Mouse (Mus musculus) liver, adult 2 months (tissue): Measurements from ENCODE around the gene Igsf9b. TPM values are rescaled to one million over a fixed set of nuclear protein-coding genes. Genes with fewer than 3 reads are reported as not detected.

Experiments used
- DNase-seq: peaks from one replicate; pipeline ENCODE4 v3.0.0-alpha.2; 2011; ENCODE audit warnings: low read depth, low spot score; ENCODE audit errors: extremely low read depth
- H3K27ac ChIP-seq: fragments of 200-500 bp; replicated peaks from 2 replicates; pipeline ENCODE4 v1.5.1; 2012; ENCODE audit warnings: low read depth, mild to moderate bottlenecking, control low read depth, inconsistent platforms, low read length; ENCODE audit not compliant: insufficient read depth
- H3K27me3 ChIP-seq: fragments of 200-500 bp; 2 replicates; pipeline ENCODE4 v1.6.1; 2012; ENCODE audit warnings: mild to moderate bottlenecking, moderate library complexity, low read length, inconsistent platforms; ENCODE audit not compliant: control insufficient read depth, insufficient read depth
- H3K36me3 ChIP-seq: fragments of 200-500 bp; 2 replicates; pipeline ENCODE4 v1.6.1; 2012; ENCODE audit warnings: low read length, inconsistent platforms; ENCODE audit not compliant: control insufficient read depth, insufficient read depth
- H3K4me1 ChIP-seq: fragments of 200-500 bp; 2 replicates; pipeline ENCODE4 v1.6.1; 2011; ENCODE audit warnings: low read length; ENCODE audit not compliant: control insufficient read depth, insufficient read depth
- H3K4me3 ChIP-seq: fragments of 200-500 bp; 2 replicates; pipeline ENCODE4 v1.5.1; 2011; ENCODE audit warnings: low read depth, mild to moderate bottlenecking, control low read depth, low read length, moderate library complexity; ENCODE audit not compliant: insufficient read depth
- H3K79me2 ChIP-seq: fragments of 200-500 bp; 2 replicates; pipeline ENCODE4 v1.6.1; 2012; ENCODE audit warnings: inconsistent platforms, mild to moderate bottlenecking, low read length, moderate library complexity; ENCODE audit not compliant: control insufficient read depth, insufficient read depth
- H3K9ac ChIP-seq: fragments of 200-500 bp; 2 replicates; pipeline ENCODE4 v1.6.1; 2012; ENCODE audit warnings: low read depth, mild to moderate bottlenecking, control low read depth, inconsistent platforms, low read length
- CTCF ChIP-seq: fragments of 200-500 bp; IDR thresholded peaks from 2 replicates; pipeline ENCODE4 v1.5.1; 2011; ENCODE audit warnings: low read depth, low read length, control low read depth
- POLR2A ChIP-seq: fragments of 200-500 bp; IDR thresholded peaks from 2 replicates; pipeline ENCODE4 v1.6.1; 2011; ENCODE audit warnings: low read length, control low read depth; ENCODE audit not compliant: insufficient read depth; ENCODE audit errors: extremely low read depth
- WGBS: fragments of 180-500 bp; shearing (Covaris S2); methylation state at CpG from one replicate; pipeline ENCODE4 v1.1.7; 2018; 5-methylcytosine and 5-hydroxymethylcytosine counted together
- polyA plus RNA-seq: library from polyadenylated mRNA; depleted of rRNA; stranded (reverse); fragments of >200 nt; gene quantifications from 2 replicates; pipeline ENCODE4 v1.2.3, GENCODE M21; 2012
- total RNA-seq: library from RNA; depleted of rRNA; stranded (reverse); fragments of >200 nt; gene quantifications from 2 replicates; pipeline ENCODE4 v1.2.3, GENCODE M21; 2014

The Igsf9b gene
- total and polyA plus RNA-seq, 2 experiments = under 0.01 TPM; not detected in 1

GRCm38 (mm10) chr9:27303571-27304484 lies 4.8 kb downstream of the Igsf9b start:
- no peak for DNase-seq
- H3K4me1 ChIP-seq = no peaks in the 10 kb centered on the region
- no peaks in the 10 kb centered on the region for H3K36me3 ChIP-seq
- H3K4me3 ChIP-seq = no peak overlapping the region
- H3K79me2 ChIP-seq = no peaks in the 10 kb centered on the region
- no peak overlapping the region for H3K27ac ChIP-seq
- H3K9ac ChIP-seq = no peak overlapping the region
- TF ChIP-seq CTCF = no peak
- TF ChIP-seq POLR2A = no peak
- WGBS = 38% methylated on average over 17 of the region's 17 CpGs
- no peaks in the 10 kb centered on the region; the same call in 1 of the 2 replicates for H3K27me3 ChIP-seq

GRCm38 (mm10) chr9:27304485-27305102 lies 5.6 kb downstream of the Igsf9b start:
- H3K79me2 ChIP-seq = no peaks in the 10 kb centered on the region
- H3K4me1 ChIP-seq = no peaks in the 10 kb centered on the region
- H3K9ac ChIP-seq = no peak overlapping the region
- H3K27me3 ChIP-seq = no peaks in the 10 kb centered on the region; the same call in 1 of the 2 replicates
- no peak overlapping the region for H3K27ac ChIP-seq
- TF ChIP-seq CTCF (no peak), POLR2A (no peak)
- H3K36me3 ChIP-seq = no peaks in the 10 kb centered on the region
- WGBS = 57% methylated on average over 5 of the region's 5 CpGs
- DNase-seq = no peak
- H3K4me3 ChIP-seq = no peak overlapping the region

- H3K4me3 ChIP-seq = no peak overlapping the region
- no peak overlapping the region for H3K27ac ChIP-seq
- no peak overlapping the region for H3K9ac ChIP-seq
- WGBS = 55% methylated on average over 3 of the region's 3 CpGs
- no peaks in the 10 kb centered on the region for H3K79me2 ChIP-seq
- H3K27me3 ChIP-seq = no peaks in the 10 kb centered on the region
- no peak for DNase-seq
- H3K36me3 ChIP-seq = no peaks in the 10 kb centered on the region
- TF ChIP-seq CTCF = no peak
- no peak for TF ChIP-seq POLR2A
- no peaks in the 10 kb centered on the region for H3K4me1 ChIP-seq
These were observed 6.5 kb downstream of the Igsf9b start for GRCm38 (mm10) chr9:27305502-27305901.

GRCm38 (mm10) chr9:27306642-27307041 lies 7.6 kb downstream of the Igsf9b start:
- Histone ChIP-seq H3K4me3 (no peak overlapping the region), H3K4me1 (no peaks in the 10 kb centered on the region), H3K36me3 (no peaks in the 10 kb centered on the region), H3K27me3 (no peaks in the 10 kb centered on the region), H3K27ac (no peak overlapping the region), H3K79me2 (no peaks in the 10 kb centered on the region), H3K9ac (no peak overlapping the region)
- DNase-seq = no peak
- 24% methylated on average over 4 of the region's 4 CpGs for WGBS
- TF ChIP-seq POLR2A (no peak), CTCF (no peak)

GRCm38 (mm10) chr9:27307265-27307664 lies 8.3 kb downstream of the Igsf9b start:
- WGBS = 21% methylated on average over 3 of the region's 3 CpGs
- H3K79me2 ChIP-seq = no peaks in the 10 kb centered on the region
- TF ChIP-seq CTCF (no peak), POLR2A (no peak)
- no peaks in the 10 kb centered on the region for H3K27me3 ChIP-seq
- no peak overlapping the region for H3K27ac ChIP-seq
- H3K9ac ChIP-seq = no peak overlapping the region
- H3K4me1 ChIP-seq = no peaks in the 10 kb centered on the region
- DNase-seq = no peak
- no peaks in the 10 kb centered on the region for H3K36me3 ChIP-seq
- no peak overlapping the region for H3K4me3 ChIP-seq
